In genomic region chr14:47911546-47912545, GRCm38 (mm10) we compare ENCODE assay signal across 9 mouse cellular contexts.
A peak's percentile ranks its signal among the peaks of the same experiment; 100 is the strongest.
DNase-seq lines count a peak whose midpoint lies in the region; ATAC-seq and TF ChIP-seq lines count a peak whose summit lies in the region.
"Had no signal": no experiment of that assay in that cellular context is flagged by ENCODE, and none has a peak within 500 bp of the region (broad histone marks: within the 10 kb centered on the region; RNA-seq: fewer than 3 reads in every experiment).

No protein-coding gene starts in this region.

- H3K4me2 ChIP-seq in liver, postnatal 0 days (ENCODE audit: low read depth, low read length) = no peak overlapping the region

- no peak for TF ChIP-seq CTCF in liver, postnatal 0 days (IDR thresholded peaks at IDR 0.05; ENCODE audit: low read depth)

- DNase-seq in kidney, adult 18-20 months = peak; percentile 82
- DNase-seq in kidney, postnatal 4 days = no peak
- peak; percentile 46 to 52 for DNase-seq in frontal cortex, adult 2 months (ENCODE audit: extremely low spot score in 1 of 2, low spot score in 1 of 2)
- peak; percentile 58 for DNase-seq in layer of hippocampus, adult 9-10 months (ENCODE audit: low spot score)
- peak; percentile 58 for DNase-seq in right cerebral cortex, adult 18-20 months
- no peak for DNase-seq in limb, embryonic 10.5 days (ENCODE audit: low spot score)
- no peak for DNase-seq in liver, postnatal 0 days
- no peak for DNase-seq in adrenal gland, postnatal 4 days (ENCODE audit: low spot score in 2 of 2)

- H3K9me3 ChIP-seq in limb, embryonic 10.5 days (replicated peaks) = no peaks in the 10 kb centered on the region
- no peaks in the 10 kb centered on the region for H3K9me3 ChIP-seq in liver, postnatal 0 days (ENCODE audit: low read length)

- no peak overlapping the region for H3K4me3 ChIP-seq in limb, embryonic 10.5 days
- no peak overlapping the region for H3K4me3 ChIP-seq in liver, postnatal 0 days (ENCODE audit: low read depth, low read length)

- no peak overlapping the region for H3K27ac ChIP-seq in limb, embryonic 10.5 days
- no peak overlapping the region for H3K27ac ChIP-seq in liver, postnatal 0 days (ENCODE audit: low read depth)
- H3K27ac ChIP-seq: liver, embryonic 14.5 days had no signal

- H3K4me1 ChIP-seq in limb, embryonic 10.5 days = peaks cover 13% of the 10 kb centered on the region; the same call in 1 of the 2 replicates
- no peaks in the 10 kb centered on the region for H3K4me1 ChIP-seq in liver, postnatal 0 days (ENCODE audit: insufficient read depth)

- no peaks in the 10 kb centered on the region for H3K36me3 ChIP-seq in limb, embryonic 10.5 days
- no peaks in the 10 kb centered on the region for H3K36me3 ChIP-seq in liver, postnatal 0 days (replicated peaks; ENCODE audit: insufficient read depth, low read length)

- no peaks in the 10 kb centered on the region for H3K27me3 ChIP-seq in limb, embryonic 10.5 days (ENCODE audit: low read depth, poor library complexity, severe bottlenecking)
- H3K27me3 ChIP-seq in liver, postnatal 0 days (ENCODE audit: insufficient read depth, low read length) = no peaks in the 10 kb centered on the region

- no peak for ATAC-seq in liver, postnatal 0 days

- TF ChIP-seq EP300 in liver, postnatal 0 days (IDR thresholded peaks at IDR 0.05; ENCODE audit: low read depth) = no peak

- no peak overlapping the region for H3K9ac ChIP-seq in liver, postnatal 0 days (replicated peaks)
- H3K9ac ChIP-seq: liver, embryonic 14.5 days had no signal

- WGBS in limb, embryonic 10.5 days = 84% methylated on average over 9 of the region's 9 CpGs
- WGBS in liver, postnatal 0 days (ENCODE audit: insufficient replicate concordance) = 67% methylated on average over 9 of the region's 9 CpGs

Comparison
In these comparisons a context has a peak if more than half of its experiments do, and no peak if none do; other contexts are left out.
1. DNase-seq: peak in kidney, adult 18-20 months (single experiment), frontal cortex, adult 2 months (2 of 2), layer of hippocampus, adult 9-10 months (single experiment) and right cerebral cortex, adult 18-20 months (single experiment); none in kidney, postnatal 4 days (0 of 2), limb, embryonic 10.5 days (single experiment), liver, postnatal 0 days (single experiment) and adrenal gland, postnatal 4 days (0 of 2).